Mouse (Mus musculus) small intestine, adult 2 months (tissue): ENCODE data around the gene Fuom. TPM values are rescaled to one million over a fixed set of nuclear protein-coding genes. Genes with fewer than 3 reads are reported as not detected.
A peak's percentile ranks its signal among the peaks of the same experiment; 100 is the strongest.

Source experiments
- H3K27ac ChIP-seq: fragments of 200-500 bp; 2 replicates; pipeline ENCODE4 v1.5.1; 2012; ENCODE audit warnings: low read depth, low read length, control low read depth, inconsistent platforms; ENCODE audit not compliant: insufficient read depth
- H3K27me3 ChIP-seq: fragments of 200-500 bp; 2 replicates; pipeline ENCODE4 v1.6.1; 2012; ENCODE audit warnings: mild to moderate bottlenecking, moderate library complexity, low read length, inconsistent platforms; ENCODE audit not compliant: control insufficient read depth, insufficient read depth
- H3K36me3 ChIP-seq: fragments of 200-500 bp; 2 replicates; pipeline ENCODE4 v1.6.1; 2012; ENCODE audit warnings: mild to moderate bottlenecking, low read length, control low read depth, inconsistent platforms; ENCODE audit not compliant: control insufficient read depth, insufficient read depth
- H3K4me1 ChIP-seq: fragments of 200-500 bp; 2 replicates; pipeline ENCODE4 v1.6.1; 2012; ENCODE audit warnings: low read length, inconsistent platforms, mixed read lengths; ENCODE audit not compliant: control insufficient read depth, insufficient read depth, insufficient read length
- H3K4me3 ChIP-seq: fragments of 200-500 bp; 2 replicates; pipeline ENCODE4 v1.5.1; 2012; ENCODE audit warnings: low read depth, mild to moderate bottlenecking, control low read depth, inconsistent platforms, low read length, moderate library complexity
- CTCF ChIP-seq: fragments of 200-500 bp; IDR thresholded peaks from 2 replicates; pipeline ENCODE4 v1.5.1; 2012; ENCODE audit warnings: low read depth, mild to moderate bottlenecking, control low read depth, inconsistent platforms, low read length, moderate library complexity, mixed read lengths; ENCODE audit not compliant: insufficient replicate concordance, insufficient read length; ENCODE audit errors: extremely low read depth
- POLR2A ChIP-seq: fragments of 200-500 bp; IDR thresholded peaks from 2 replicates; pipeline ENCODE4 v1.6.1; 2012; ENCODE audit warnings: low read depth, mild to moderate bottlenecking, control low read depth, inconsistent platforms, low read length, moderate library complexity
- WGBS: fragments of 180-500 bp; shearing (Covaris S2); methylation state at CpG from one replicate; pipeline ENCODE4 v1.1.7; 2018; 5-methylcytosine and 5-hydroxymethylcytosine counted together
- polyA plus RNA-seq: library from polyadenylated mRNA; depleted of rRNA; stranded (reverse); fragments of >200 nt; gene quantifications from 2 replicates; pipeline ENCODE4 v1.2.3, GENCODE M21; 2012

Gene Fuom
- polyA plus RNA-seq, 1 experiment = 111 TPM

GRCm38 (mm10) chr7:140080503-140081156 is 21.6 kb downstream of the Fuom start:
- no peak for TF ChIP-seq POLR2A
- TF ChIP-seq CTCF = no peak
- whole genome bisulfite sequencing = 2% methylated on average over 24 of the region's 24 CpGs
- 0 out of 2 replicates have a peak overlapping the region, but pooled peaks have one; percentile 3 for H3K4me3 ChIP-seq

GRCm38 (mm10) chr7:140078711-140079110 is 23.5 kb downstream of the Fuom start:
- TF ChIP-seq POLR2A (no peak), CTCF (peak; percentile 83)
- H3K36me3 ChIP-seq = no peaks in the 10 kb centered on the region
- H3K27me3 ChIP-seq = peaks cover 20% of the 10 kb centered on the region; the same call in 1 of the 2 replicates
- peaks cover 4% of the 10 kb centered on the region for H3K4me1 ChIP-seq
- no peak overlapping the region for H3K27ac ChIP-seq
- no peak overlapping the region for H3K4me3 ChIP-seq
- 3% methylated on average over 5 of the region's 5 CpGs for WGBS

More at GRCm38 (mm10) chr7:140080503-140081156, 21.6 kb downstream of the Fuom start:
- Histone ChIP-seq H3K27me3 (peaks cover 20% of the 10 kb centered on the region; the same call in 1 of the 2 replicates), H3K27ac (no peak overlapping the region), H3K36me3 (no peaks in the 10 kb centered on the region), H3K4me1 (peaks cover 4% of the 10 kb centered on the region)

GRCm38 (mm10) chr7:140077698-140078097 is 24.5 kb downstream of the Fuom start:
- WGBS = 36% methylated on average over 6 of the region's 6 CpGs
- TF ChIP-seq CTCF (no peak), POLR2A (no peak)
- Histone ChIP-seq H3K27ac (no peak overlapping the region), H3K4me3 (no peak overlapping the region), H3K4me1 (peaks cover 4% of the 10 kb centered on the region), H3K36me3 (no peaks in the 10 kb centered on the region), H3K27me3 (peaks cover 20% of the 10 kb centered on the region; the same call in 1 of the 2 replicates)

DNA sequence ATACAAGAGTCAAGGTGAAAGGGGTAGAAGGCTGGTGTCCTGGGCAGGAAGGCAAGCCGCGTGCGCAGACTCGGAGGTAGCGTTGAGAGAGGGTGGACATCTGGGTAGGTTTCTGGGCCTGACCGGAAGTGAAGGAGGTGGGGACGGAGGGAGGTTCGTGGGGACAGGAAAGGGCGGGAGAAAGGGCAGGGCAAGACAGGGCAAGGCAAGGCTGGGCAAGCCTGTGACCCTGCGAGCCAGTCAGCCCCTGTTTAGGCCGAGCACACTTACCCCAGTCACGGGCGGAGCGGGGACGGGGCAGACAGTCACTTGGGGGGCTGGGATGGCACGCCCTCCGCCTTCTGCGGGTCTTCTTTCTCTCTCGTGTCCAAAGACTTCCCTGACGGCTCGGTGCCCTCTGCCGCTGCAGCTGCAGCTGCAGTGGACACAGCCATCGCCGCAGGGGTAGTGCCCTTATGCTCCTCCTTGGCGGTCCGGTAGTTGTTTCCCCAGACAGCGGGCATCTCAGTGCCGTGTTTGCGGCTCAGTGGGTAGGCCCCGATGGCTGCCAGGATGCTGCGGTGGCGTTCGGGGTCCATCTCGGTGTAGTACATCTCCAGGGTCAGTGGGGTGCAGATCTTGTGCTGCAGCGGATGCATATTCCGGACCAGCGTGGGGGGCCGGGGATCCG is 32.1 kb downstream of the Fuom start:
- Histone ChIP-seq H3K27ac (no peak overlapping the region), H3K4me1 (no peaks in the 10 kb centered on the region), H3K36me3 (no peaks in the 10 kb centered on the region), H3K4me3 (peak overlapping the region; percentile 35), H3K27me3 (no peaks in the 10 kb centered on the region)
- 36% methylated on average over 39 of the region's 39 CpGs for WGBS
- no peak for TF ChIP-seq POLR2A
- TF ChIP-seq CTCF = no peak

- Histone ChIP-seq H3K4me3 (no peak overlapping the region), H3K27me3 (peaks cover 2% of the 10 kb centered on the region; the same call in 1 of the 2 replicates), H3K36me3 (no peaks in the 10 kb centered on the region), H3K27ac (no peak overlapping the region), H3K4me1 (no peaks in the 10 kb centered on the region)
- WGBS = 36% methylated on average over 6 of the region's 6 CpGs
- TF ChIP-seq POLR2A (no peak), CTCF (no peak)
Observed at GRCm38 (mm10) chr7:140067397-140067796, 34.8 kb downstream of the Fuom start.

DNA sequence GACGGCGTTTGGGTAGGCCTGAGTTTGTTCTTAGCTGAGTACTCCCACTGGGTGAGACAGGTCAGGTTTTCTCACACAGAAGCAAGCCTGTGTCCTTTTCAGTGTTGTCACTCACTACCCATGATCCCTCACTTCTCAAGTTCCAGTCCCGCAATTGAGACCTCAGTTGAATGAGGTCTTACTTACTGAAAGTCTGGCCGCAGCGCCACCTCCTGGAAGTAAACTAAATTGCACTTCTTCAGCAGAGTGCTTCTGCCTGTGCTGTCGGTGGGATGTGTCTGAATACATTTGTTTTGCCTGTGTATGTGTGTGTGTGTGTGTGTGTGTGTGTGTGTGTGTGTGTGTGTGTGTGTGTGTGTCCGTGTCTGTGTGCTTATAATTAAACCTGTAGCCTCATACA is 39.1 kb downstream of the Fuom start:
- no peaks in the 10 kb centered on the region for H3K36me3 ChIP-seq
- H3K4me3 ChIP-seq = no peak overlapping the region
- 22% methylated on average over 7 of the region's 7 CpGs for WGBS
- H3K4me1 ChIP-seq = peaks cover 12% of the 10 kb centered on the region
- H3K27me3 ChIP-seq = peaks cover 22% of the 10 kb centered on the region
- no peak overlapping the region for H3K27ac ChIP-seq
- peak; percentile 55; the same call in 1 of the 2 replicates for TF ChIP-seq CTCF
- TF ChIP-seq POLR2A = no peak

GRCm38 (mm10) chr7:140062307-140062706 is 39.9 kb downstream of the Fuom start:
- H3K4me3 ChIP-seq = no peak overlapping the region
- H3K27ac ChIP-seq = no peak overlapping the region
- H3K27me3 ChIP-seq = peaks cover 30% of the 10 kb centered on the region
- no peaks in the 10 kb centered on the region for H3K36me3 ChIP-seq
- 12% methylated on average over 11 of the region's 11 CpGs for WGBS
- peaks cover 16% of the 10 kb centered on the region for H3K4me1 ChIP-seq
- TF ChIP-seq CTCF = peak; percentile 41; the same call in 1 of the 2 replicates
- TF ChIP-seq POLR2A = no peak
